Mouse (Mus musculus): ENCODE data around the gene Kif22. TPM values are rescaled to one million over a fixed set of nuclear protein-coding genes. Genes with fewer than 3 reads are reported as not detected.
A peak's percentile ranks its signal among the peaks of the same experiment; 100 is the strongest.

Gene Kif22
- polyA plus RNA-seq, 1 experiment from 2014 or later = 136 TPM

- Histone ChIP-seq H3K4me3 (peak within 1 kb of the TSS; percentile 92), H3K27me3 (no peaks in the 10 kb centered on the region), H3K36me3 (peaks cover 54% of the 10 kb centered on the region), H3K9ac (peak within 1 kb of the TSS; percentile 99), H3K9me3 (no peaks in the 10 kb centered on the region), H3K4me2 (replicated peaks) (peak within 1 kb of the TSS; percentile 97), H3K27ac (peak within 1 kb of the TSS; percentile 98), H3K4me1 (peaks cover 36% of the 10 kb centered on the region)
- ATAC-seq (ENCODE audit: insufficient number of reproducible peaks, insufficient read depth, low FRiP score, low TSS enrichment) = peak; percentile 85
- WGBS = under 1% methylated on average over 58 of the region's 63 CpGs
Measured at GRCm38 (mm10) chr7:127026984-127027726, 15.1 kb downstream of the Kif22 start, which contains the start of gene Maz. TSS of gene Maz (minus strand) at chr7:127027037.

- H3K4me2 ChIP-seq (replicated peaks) = no peak overlapping the region; the same call in 1 of the 2 replicates
- 0% methylated on average over 8 of the region's 48 CpGs for WGBS
- H3K36me3 ChIP-seq = peaks cover 54% of the 10 kb centered on the region
Measured at GRCm38 (mm10) chr7:127026616-127026983, 15.7 kb downstream of the Kif22 start.

DNA sequence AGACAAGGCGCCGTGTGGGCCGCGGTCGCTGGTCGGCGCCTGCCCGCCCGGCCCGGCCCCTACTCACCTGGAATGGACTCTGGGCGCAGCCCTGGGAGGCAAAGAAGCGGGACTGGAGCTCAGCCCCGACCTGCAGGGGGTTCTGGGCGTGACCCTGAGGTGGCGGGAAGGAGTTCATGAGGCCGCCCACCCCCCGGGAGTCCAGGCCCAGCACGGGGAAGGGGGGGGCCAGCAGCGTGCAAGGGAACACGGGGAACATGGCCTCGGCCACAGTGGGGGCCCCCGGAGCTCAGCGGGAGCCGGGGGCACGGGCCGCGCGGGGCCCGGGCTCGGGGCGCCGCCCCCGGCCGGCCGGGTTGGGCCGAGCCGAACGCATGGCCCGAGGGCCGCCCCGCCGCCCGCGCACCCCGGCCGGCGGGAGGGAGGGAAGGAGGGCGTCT lies 16.1 kb downstream of the Kif22 start:
- Histone ChIP-seq H3K9ac (peak overlapping the region; percentile 99), H3K4me2 (replicated peaks) (peak overlapping the region; percentile 97), H3K36me3 (peaks cover 50% of the 10 kb centered on the region), H3K27ac (peak overlapping the region; percentile 98), H3K27me3 (no peaks in the 10 kb centered on the region), H3K4me3 (peak overlapping the region; percentile 92), H3K4me1 (peaks cover 46% of the 10 kb centered on the region), H3K9me3 (no peaks in the 10 kb centered on the region)
- peak; percentile 8 for ATAC-seq (ENCODE audit: insufficient number of reproducible peaks, insufficient read depth, low FRiP score, low TSS enrichment)
- WGBS = under 1% methylated on average over 30 of the region's 48 CpGs

More at GRCm38 (mm10) chr7:127026616-127026983, 15.7 kb downstream of the Kif22 start:
- Histone ChIP-seq H3K27me3 (no peaks in the 10 kb centered on the region), H3K4me1 (peaks cover 41% of the 10 kb centered on the region), H3K27ac (peak overlapping the region; percentile 98), H3K9ac (peak overlapping the region; percentile 99), H3K9me3 (no peaks in the 10 kb centered on the region), H3K4me3 (peak overlapping the region; percentile 92)
- no peak for ATAC-seq (ENCODE audit: insufficient number of reproducible peaks, insufficient read depth, low FRiP score, low TSS enrichment)

GRCm38 (mm10) chr7:127025556-127026160 lies 16.6 kb downstream of the Kif22 start:
- Histone ChIP-seq H3K36me3 (peaks cover 45% of the 10 kb centered on the region), H3K4me2 (replicated peaks) (peak overlapping the region; percentile 97), H3K4me1 (peaks cover 49% of the 10 kb centered on the region), H3K9me3 (no peaks in the 10 kb centered on the region), H3K27ac (peak overlapping the region; percentile 98), H3K9ac (peak overlapping the region; percentile 99), H3K27me3 (no peaks in the 10 kb centered on the region), H3K4me3 (peak overlapping the region; percentile 92)
- WGBS = under 1% methylated on average over 59 of the region's 65 CpGs
- ATAC-seq (ENCODE audit: insufficient number of reproducible peaks, insufficient read depth, low FRiP score, low TSS enrichment) = no peak

DNA sequence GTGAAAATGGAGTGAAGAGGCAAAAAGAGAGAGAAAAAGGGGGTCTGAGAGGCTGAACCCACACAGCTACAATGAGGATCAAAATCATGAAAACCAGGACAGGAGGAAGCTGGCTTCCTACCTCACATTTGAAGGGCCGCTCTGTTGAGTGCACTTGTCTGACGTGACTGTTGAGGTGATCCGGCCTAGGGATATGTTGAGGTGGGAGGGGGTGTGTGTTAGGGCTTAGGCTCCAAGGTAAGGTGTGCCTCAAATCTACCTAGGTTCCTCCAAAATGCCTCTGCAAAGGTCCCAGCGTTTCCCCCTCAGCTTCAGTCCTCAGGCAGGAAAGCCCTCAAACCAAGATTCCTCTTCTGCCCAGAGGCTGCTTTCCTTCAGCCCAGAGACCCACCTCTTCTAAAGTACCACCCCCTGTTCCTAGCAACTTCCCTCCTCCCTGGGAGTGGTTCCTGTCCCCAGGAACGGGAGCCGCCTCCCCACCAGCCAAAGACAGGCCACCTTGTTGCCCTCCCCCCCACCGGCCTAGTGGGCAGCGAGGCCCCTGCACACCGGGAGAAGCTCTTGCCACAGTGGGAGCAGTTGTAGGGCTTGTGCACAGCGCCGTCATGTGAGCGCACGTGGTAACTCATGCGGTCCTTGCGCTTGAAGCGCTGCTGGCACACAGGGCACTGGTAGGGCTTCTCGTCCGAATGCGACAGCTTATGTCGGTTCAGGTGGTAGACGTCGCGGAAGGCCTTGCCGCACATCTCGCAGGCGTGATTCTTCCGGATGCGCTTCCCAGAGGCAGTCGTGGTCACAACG lies 17.3 kb downstream of the Kif22 start:
- no peaks in the 10 kb centered on the region for H3K27me3 ChIP-seq
- H3K27ac ChIP-seq = peak overlapping the region; percentile 98
- peak overlapping the region; percentile 97 for H3K4me2 ChIP-seq (replicated peaks)
- ATAC-seq (ENCODE audit: insufficient number of reproducible peaks, insufficient read depth, low FRiP score, low TSS enrichment) = peak; percentile 22; the same call in 1 of the 2 replicates
- peak overlapping the region; percentile 92 for H3K4me3 ChIP-seq
- 1% methylated on average over 30 of the region's 30 CpGs for WGBS
- H3K36me3 ChIP-seq = peaks cover 40% of the 10 kb centered on the region
- no peaks in the 10 kb centered on the region for H3K9me3 ChIP-seq
- peaks cover 56% of the 10 kb centered on the region for H3K4me1 ChIP-seq
- peak overlapping the region; percentile 99 for H3K9ac ChIP-seq

DNA sequence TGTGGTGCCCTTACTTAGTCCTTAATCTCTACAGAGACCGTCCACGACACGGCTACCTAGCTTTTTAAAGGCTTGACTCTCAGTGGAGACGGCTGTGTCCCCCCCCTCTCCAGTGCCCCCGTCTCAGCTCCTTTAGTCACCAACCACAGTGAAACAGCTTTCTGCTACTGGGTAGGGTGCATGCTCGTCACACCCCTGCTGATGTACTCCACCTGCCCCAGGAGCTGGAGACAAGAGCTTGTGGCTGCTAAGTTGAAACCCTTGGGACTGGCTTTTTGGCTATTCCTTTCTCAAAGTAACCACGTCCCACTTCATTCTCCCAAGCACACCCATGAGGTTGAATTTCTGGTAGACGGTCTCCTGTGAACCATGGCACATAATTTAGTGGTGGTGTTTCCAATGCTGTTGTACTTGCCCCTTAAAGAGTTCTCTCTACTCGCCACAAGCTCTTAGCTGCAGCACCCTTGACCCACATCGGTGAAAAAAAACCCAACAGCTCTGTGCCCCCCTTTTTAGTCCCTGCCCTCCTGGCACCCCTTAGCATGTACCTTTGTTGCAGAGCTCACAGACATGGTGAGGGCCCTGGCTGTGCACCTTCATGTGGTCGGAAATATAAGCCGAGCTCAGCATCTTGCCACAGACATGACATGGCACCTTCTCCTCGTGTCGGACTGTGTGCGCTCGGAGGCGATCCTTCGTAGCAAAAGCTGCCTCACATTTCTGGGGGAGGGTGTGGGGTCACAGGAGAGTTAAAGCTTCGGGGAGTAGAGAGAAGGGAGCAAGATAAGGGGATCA lies 18.2 kb downstream of the Kif22 start:
- 28% methylated on average over 19 of the region's 19 CpGs for WGBS
- no peaks in the 10 kb centered on the region for H3K9me3 ChIP-seq
- H3K4me1 ChIP-seq = peaks cover 65% of the 10 kb centered on the region
- peak overlapping the region; percentile 98 for H3K27ac ChIP-seq
- H3K36me3 ChIP-seq = peaks cover 32% of the 10 kb centered on the region
- H3K9ac ChIP-seq = peak overlapping the region; percentile 99
- ATAC-seq (ENCODE audit: insufficient number of reproducible peaks, insufficient read depth, low FRiP score, low TSS enrichment) = no peak
- no peaks in the 10 kb centered on the region for H3K27me3 ChIP-seq
- peak overlapping the region; percentile 92 for H3K4me3 ChIP-seq
- H3K4me2 ChIP-seq (replicated peaks) = peak overlapping the region; percentile 97

DNA sequence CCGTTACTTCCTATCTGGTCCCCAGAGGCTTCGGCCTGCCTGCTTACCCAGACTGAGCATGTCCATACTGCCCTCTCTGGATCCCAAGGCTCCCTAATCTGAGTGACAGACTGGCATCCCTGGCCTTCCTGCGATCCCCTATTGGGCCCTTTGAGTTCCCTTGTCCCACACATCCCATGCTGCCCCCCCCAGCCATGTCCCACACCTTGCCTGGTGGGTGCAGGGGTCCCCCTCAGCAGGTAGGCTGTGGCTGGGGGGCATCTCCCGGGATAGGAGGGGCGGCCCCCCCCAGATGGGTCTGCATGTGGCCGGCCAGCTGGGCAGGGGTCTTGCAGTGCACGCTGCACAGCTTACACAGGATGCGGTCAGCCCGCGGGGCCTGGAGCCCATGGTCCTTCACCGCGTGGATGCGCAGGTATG lies 19.0 kb downstream of the Kif22 start:
- no peaks in the 10 kb centered on the region for H3K9me3 ChIP-seq
- H3K27me3 ChIP-seq = no peaks in the 10 kb centered on the region
- H3K4me1 ChIP-seq = peaks cover 72% of the 10 kb centered on the region
- WGBS = 78% methylated on average over 13 of the region's 13 CpGs
- peak overlapping the region; percentile 99 for H3K9ac ChIP-seq
- H3K4me2 ChIP-seq (replicated peaks) = peak overlapping the region; percentile 97
- H3K27ac ChIP-seq = peak overlapping the region; percentile 72
- peaks cover 30% of the 10 kb centered on the region for H3K36me3 ChIP-seq
- no peak for ATAC-seq (ENCODE audit: insufficient number of reproducible peaks, insufficient read depth, low FRiP score, low TSS enrichment)
- peak overlapping the region; percentile 92 for H3K4me3 ChIP-seq

- 84% methylated on average over 7 of the region's 7 CpGs for WGBS
- H3K4me2 ChIP-seq (replicated peaks) = peak overlapping the region; percentile 97
- peak overlapping the region; percentile 99; the same call in 1 of the 2 replicates for H3K9ac ChIP-seq
- H3K27ac ChIP-seq = peak overlapping the region; percentile 72; the same call in 1 of the 2 replicates
- H3K9me3 ChIP-seq = no peaks in the 10 kb centered on the region
- no peaks in the 10 kb centered on the region for H3K27me3 ChIP-seq
- ATAC-seq (ENCODE audit: insufficient number of reproducible peaks, insufficient read depth, low FRiP score, low TSS enrichment) = no peak
- peaks cover 30% of the 10 kb centered on the region for H3K36me3 ChIP-seq
- peaks cover 72% of the 10 kb centered on the region for H3K4me1 ChIP-seq
- H3K4me3 ChIP-seq = peak overlapping the region; percentile 92
Measured at GRCm38 (mm10) chr7:127022528-127023271, 19.6 kb downstream of the Kif22 start.

- no peak for ATAC-seq (ENCODE audit: insufficient number of reproducible peaks, insufficient read depth, low FRiP score, low TSS enrichment)
- Histone ChIP-seq H3K4me2 (replicated peaks) (peak overlapping the region; percentile 97), H3K4me1 (peaks cover 73% of the 10 kb centered on the region), H3K4me3 (peak overlapping the region; percentile 50), H3K27ac (peak overlapping the region; percentile 90), H3K9ac (peak overlapping the region; percentile 69), H3K9me3 (no peaks in the 10 kb centered on the region), H3K36me3 (peaks cover 30% of the 10 kb centered on the region), H3K27me3 (no peaks in the 10 kb centered on the region)
- 35% methylated on average over 5 of the region's 5 CpGs for WGBS
Measured at GRCm38 (mm10) chr7:127021563-127022527, 20.4 kb downstream of the Kif22 start.

All from embryonic facial prominence, embryonic 12.5 days (tissue).